Mouse (Mus musculus) kidney, postnatal 25 days (tissue): ENCODE data around the gene Fbxo10.
"Not testable (repeated sequence)": the region's sequence is repeated elsewhere in the genome, so short reads cannot be mapped to it uniquely, and the experiment has no call there.

Experiments used
- DNase-seq, 2 experiments: peaks; one replicate each; pipeline ENCODE4 v3.0.0; 2021; ENCODE audit warnings: mixed read lengths in 2 of 2

Fbxo10 gene

DNA sequence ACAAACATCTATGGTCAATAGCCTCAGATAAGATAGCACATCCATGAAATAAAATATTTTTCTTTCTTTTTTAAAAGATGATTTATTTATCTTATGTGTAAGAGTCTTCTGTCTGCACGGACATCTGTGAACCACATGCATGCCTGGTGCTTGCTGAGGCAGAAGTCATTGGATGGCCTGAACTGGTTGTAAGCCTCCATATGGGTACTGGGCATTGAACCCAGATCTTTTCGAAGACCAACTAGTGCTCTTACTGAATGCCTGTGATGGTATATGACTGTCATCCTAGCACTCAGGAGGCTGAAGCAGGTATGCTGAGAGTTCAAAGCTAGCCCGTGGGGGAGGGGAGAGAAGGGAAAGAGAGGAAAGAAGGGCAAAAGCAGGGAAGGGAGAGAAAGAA, 86.3 kb downstream of the Fbxo10 start:
- no peak for DNase-seq

DNA sequence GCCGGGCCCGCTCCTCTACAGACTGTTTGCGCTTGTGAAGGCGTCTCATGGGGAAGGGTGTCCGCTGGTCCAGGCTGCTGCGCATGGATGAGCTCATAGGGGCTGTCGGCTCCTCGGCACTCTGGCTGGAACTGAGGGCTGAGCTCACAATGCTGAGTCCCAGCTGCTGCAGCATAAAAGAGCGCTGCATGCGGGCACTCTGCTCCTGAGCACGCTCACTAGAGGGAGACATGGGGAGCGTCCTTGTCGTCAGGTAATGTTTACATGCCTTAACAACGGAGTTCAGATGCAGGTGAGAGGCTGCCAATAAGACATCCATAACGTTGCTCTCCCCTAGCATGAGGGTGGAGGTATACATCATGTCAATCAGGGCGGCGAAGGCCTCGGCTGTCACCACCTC, 89.6 kb downstream of the Fbxo10 start:
- DNase-seq = no peak

DNA sequence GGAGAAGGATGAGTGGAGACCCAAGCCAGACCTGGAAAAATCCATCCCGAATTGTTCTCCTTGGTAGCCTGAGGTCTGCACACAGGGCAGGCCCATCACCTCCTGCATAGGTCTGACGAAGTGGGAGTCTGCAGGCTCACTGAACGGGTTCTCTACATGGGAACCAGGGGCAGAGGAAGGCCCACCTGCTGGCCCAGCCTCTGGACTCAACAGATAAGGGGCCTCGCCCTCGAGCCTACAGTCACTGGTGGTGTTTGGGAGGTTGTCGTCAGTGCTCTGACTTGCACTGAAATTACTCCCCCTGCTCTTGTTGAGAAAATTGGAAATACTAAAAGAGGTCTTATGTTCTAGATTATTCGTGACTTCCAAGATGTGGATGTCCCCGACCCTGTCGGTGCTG, 90.6 kb downstream of the Fbxo10 start:
- no peak for DNase-seq

DNA sequence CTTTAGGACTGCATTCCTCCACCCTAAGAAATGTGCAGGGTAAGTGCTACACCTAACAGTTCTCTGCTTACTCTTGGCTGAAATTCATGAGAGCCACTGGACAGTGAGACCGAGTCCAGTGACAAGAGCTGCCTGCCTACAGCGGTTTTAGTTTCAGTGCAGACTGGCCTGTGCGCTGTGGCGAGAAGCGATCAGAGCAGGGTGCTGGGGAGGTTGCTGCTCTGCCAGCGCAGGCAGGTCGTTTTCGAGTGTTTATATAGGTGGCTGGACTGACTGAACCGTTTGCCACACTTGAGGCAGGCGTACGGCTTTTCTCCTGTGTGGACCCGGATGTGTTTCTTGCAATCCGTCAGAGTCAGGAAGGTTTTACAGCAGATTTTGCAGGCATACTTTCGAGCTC, 91.2 kb downstream of the Fbxo10 start:
- DNase-seq = not testable (repeated sequence)

DNA sequence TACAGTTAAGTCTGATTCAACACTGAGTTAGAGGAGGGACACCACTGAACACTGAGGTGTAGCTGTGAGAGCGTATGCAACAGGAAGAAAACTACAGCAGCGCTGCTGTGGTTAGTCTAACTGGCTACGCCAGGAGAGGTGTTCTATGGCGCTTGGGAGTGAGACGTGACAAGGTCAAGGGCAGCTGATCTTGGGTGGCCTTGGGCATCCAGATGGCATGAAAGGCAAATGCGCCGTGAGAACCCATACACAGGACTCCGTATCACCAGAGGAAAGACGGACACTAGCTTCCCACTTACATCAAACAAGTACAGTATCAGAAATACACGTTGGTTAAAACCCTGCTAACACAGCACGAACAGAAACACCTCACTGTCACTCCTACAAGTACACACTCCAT, 92.1 kb downstream of the Fbxo10 start:
- DNase-seq = not testable (repeated sequence)

DNA sequence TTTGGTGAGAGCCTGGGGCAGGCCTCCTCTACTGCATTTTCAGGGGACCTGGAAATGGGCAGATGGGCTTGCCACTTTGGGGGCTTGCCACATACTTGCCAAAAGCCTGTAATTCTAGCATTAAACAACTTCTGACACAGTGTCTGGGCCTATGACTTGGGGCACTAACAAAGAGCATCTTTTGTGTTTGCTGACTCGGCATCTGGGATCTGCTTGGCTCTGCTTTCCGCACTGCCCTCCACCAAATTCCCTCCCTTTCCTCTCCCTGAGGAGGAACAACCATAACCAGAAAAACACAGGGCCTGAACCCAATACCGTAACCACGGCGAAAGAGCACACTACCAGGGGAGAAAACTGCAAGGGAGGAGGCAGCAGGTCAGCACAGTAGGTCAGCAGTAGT, 93.8 kb downstream of the Fbxo10 start:
- no peak for DNase-seq
